Mouse (Mus musculus) erythroblast, embryonic 14.5 days (primary cell): ENCODE data around the gene Bmt2. TPM values are rescaled to one million over a fixed set of nuclear protein-coding genes. Genes with fewer than 3 reads are reported as not detected.
A peak's percentile ranks its signal among the peaks of the same experiment; 100 is the strongest.

Experiments
- H3K27me3 ChIP-seq: 2 replicates; pipeline ENCODE4 v1.6.1; 2012; ENCODE audit warnings: inconsistent platforms; ENCODE audit not compliant: control insufficient read depth
- H3K36me3 ChIP-seq: 2 replicates; pipeline ENCODE4 v1.6.1; 2012; ENCODE audit warnings: mild to moderate bottlenecking, inconsistent platforms; ENCODE audit not compliant: control insufficient read depth
- H3K4me1 ChIP-seq: 2 replicates; pipeline ENCODE4 v1.6.1; 2012; ENCODE audit warnings: inconsistent platforms; ENCODE audit not compliant: control insufficient read depth
- H3K4me3 ChIP-seq: replicated peaks from 2 replicates; pipeline ENCODE3; 2012; ENCODE audit warnings: moderate library complexity, mild to moderate bottlenecking, inconsistent platforms
- H3K9me3 ChIP-seq: 2 replicates; pipeline ENCODE4 v1.6.1; 2012; ENCODE audit warnings: low read length, inconsistent platforms, mixed read lengths; ENCODE audit not compliant: control insufficient read depth
- GATA1 ChIP-seq: IDR thresholded peaks from 2 replicates; pipeline ENCODE4 v1.6.1; 2012; ENCODE audit warnings: low read length, inconsistent platforms, mixed read lengths
- TAL1 ChIP-seq: IDR thresholded peaks from 3 replicates; pipeline ENCODE4 v1.6.1; 2012; ENCODE audit warnings: low read length, inconsistent platforms, mixed read lengths
- polyA plus RNA-seq: library from polyadenylated mRNA; stranded (reverse); fragments of >175 nt; gene quantifications from 2 replicates; pipeline ENCODE4 v1.2.3, GENCODE M21; 2012

The Bmt2 gene
- polyA plus RNA-seq, 1 experiment: 0.01 TPM

DNA sequence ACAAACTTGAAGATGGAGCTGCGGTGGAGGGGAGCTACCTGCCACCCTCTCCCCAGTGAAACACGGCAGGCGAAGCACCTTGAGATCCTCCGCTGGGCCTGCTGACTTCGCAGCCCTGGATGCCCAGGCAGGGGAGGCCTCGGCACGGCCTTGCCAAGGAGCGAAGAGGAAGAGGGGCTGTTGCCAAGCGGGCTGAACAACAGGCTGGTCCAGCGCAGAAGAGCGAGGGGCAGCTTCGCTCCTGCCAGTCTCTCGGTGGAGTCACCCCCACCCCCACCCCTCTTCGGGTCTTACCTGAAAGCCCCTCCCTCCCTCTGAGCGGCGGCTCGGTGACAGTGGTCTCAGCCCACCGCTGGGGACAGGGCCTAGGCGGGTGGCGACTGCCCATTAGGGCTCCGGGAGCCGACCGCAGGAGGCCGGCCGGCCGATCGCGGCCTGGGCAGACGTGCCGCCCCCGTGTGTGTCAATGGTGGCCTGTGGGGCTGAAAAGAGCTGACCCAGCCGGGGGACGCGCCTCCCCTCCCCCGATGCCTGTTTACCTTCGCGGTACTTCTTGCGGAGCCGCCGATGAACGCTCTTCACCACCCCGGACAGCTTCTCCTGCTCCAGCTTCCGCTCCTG, 515 bp downstream of the Bmt2 start:
- H3K27me3 ChIP-seq: no peaks in the 10 kb centered on the region
- peak overlapping the region; percentile 88 for H3K4me3 ChIP-seq
- peaks cover 20% of the 10 kb centered on the region for H3K4me1 ChIP-seq
- TF ChIP-seq TAL1 (no peak), GATA1 (no peak)
- H3K9me3 ChIP-seq: no peaks in the 10 kb centered on the region
- H3K36me3 ChIP-seq: peaks cover 2% of the 10 kb centered on the region; the same call in 1 of the 2 replicates

DNA sequence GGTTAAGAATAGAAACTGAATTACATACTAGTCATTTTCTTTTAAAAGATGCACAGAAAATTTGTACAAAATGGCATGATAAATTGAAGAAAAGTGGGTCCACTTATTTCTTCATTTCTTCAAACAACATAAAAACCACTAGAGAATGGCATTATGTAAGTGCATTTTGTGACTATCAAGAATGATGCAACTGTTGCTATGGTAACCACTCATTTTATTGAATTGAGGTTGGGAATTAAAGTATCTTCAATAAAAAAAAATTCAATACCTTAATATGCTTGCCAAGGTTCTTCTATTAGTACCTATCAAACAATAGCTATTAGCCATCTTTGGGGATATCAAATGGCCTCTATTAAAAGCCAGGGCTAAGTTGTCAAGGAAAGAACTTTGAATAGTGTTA, 1.6 kb downstream of the Bmt2 start:
- no peaks in the 10 kb centered on the region for H3K9me3 ChIP-seq
- H3K4me1 ChIP-seq: peaks cover 20% of the 10 kb centered on the region
- H3K36me3 ChIP-seq: peaks cover 2% of the 10 kb centered on the region; the same call in 1 of the 2 replicates
- H3K27me3 ChIP-seq: no peaks in the 10 kb centered on the region
- H3K4me3 ChIP-seq: no peak overlapping the region
- TF ChIP-seq TAL1 (no peak), GATA1 (no peak)

DNA sequence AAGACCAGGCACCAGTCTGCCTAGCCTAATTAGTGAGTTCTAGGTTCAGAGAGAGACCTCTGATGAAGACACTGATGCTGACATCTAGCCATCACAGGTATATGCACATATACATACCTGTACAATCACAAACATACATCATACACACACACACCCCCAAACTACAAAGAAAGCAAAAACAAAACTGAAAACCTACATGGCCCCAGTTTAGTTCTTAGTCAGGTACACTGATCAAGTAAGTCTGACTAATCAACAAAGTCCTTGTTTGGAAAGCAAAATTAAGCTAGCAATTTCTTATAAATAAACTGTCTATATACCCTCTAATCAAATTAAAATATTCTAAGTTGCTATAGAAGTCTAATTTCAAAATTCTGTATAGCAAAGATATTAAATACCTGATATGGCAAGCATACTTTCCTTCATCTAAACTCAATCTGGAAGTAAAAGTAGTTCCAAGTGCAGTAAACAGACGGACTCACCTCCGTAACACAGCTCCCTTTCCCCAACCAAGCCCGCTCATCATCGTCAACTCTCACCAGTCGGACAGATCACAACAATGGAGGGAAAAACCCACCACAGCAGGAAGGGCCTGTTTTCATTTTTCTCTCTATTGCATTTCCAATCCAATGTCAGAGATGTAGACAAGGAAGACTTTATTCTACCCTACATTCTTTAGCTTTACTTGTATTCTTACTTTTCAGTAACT, 3.0 kb downstream of the Bmt2 start:
- H3K9me3 ChIP-seq: no peaks in the 10 kb centered on the region
- no peaks in the 10 kb centered on the region for H3K27me3 ChIP-seq
- peaks cover 20% of the 10 kb centered on the region for H3K4me1 ChIP-seq
- no peak overlapping the region for H3K4me3 ChIP-seq
- TF ChIP-seq GATA1: no peak
- no peak for TF ChIP-seq TAL1
- peaks cover 2% of the 10 kb centered on the region; the same call in 1 of the 2 replicates for H3K36me3 ChIP-seq

DNA sequence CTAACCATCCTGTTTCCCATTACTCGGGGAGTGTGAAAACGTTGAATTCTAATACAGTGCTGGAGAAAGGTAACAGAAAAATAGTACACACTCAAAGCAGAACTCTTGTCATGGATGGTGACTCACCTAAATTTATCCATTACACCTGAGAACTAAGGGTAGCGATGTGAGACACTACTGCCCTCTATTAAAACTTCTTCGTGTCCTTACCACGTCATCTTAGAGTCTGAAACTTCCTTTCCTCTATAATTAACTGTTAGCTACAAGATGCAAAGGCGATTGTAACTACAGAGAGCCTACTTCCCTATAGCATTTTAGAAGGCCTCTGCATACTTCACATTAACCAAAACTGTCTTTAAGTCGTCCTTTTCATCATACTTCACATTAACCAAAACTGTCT, 12.1 kb downstream of the Bmt2 start:
- H3K27me3 ChIP-seq: no peaks in the 10 kb centered on the region
- no peaks in the 10 kb centered on the region for H3K9me3 ChIP-seq
- no peaks in the 10 kb centered on the region; the same call in 1 of the 2 replicates for H3K36me3 ChIP-seq
- TF ChIP-seq TAL1 (no peak), GATA1 (no peak)
- H3K4me3 ChIP-seq: no peak overlapping the region
- H3K4me1 ChIP-seq: no peaks in the 10 kb centered on the region

DNA sequence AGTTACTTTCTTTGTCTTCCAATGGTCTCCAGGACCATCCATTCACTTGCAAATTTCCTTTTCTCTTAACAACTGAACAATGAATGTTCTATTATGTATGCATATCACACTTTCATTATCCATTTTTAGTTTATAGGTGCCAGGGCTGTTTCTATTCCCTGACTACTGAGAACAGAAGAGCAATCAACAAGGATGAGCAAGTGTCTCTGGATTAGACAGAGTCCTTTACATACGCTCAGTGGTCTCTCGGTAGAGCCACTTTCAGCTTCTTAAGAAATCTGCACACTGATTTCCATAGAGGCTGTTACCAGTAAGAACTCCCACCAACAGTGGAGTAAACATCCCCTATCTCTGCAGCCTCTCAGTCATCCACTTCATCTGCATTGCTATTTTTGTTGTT, 19.8 kb downstream of the Bmt2 start:
- TF ChIP-seq GATA1: no peak
- no peak for TF ChIP-seq TAL1
- no peak overlapping the region for H3K4me3 ChIP-seq
- H3K4me1 ChIP-seq: no peaks in the 10 kb centered on the region
- H3K27me3 ChIP-seq: no peaks in the 10 kb centered on the region
- H3K36me3 ChIP-seq: peaks cover 3% of the 10 kb centered on the region; the same call in 1 of the 2 replicates
- H3K9me3 ChIP-seq: no peaks in the 10 kb centered on the region

DNA sequence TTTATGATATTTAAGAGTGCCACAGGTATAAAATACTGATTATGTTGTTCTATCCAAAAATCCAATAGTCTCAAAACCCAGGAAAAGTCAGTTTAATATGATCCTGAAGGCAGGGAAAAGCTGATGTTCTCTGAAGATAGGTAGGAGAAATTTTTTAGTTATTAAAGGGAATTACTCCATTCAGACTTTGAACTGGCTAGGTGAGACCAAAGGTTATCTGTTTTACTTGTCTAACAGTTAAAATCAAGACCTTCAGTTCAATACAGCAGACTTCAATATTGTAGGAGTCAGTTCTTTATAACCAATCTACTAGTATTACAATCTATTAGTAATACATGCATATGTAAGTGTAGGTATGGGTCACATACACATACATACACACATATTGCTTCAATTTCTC, 23.7 kb downstream of the Bmt2 start:
- no peaks in the 10 kb centered on the region for H3K9me3 ChIP-seq
- H3K4me1 ChIP-seq: peaks cover 1% of the 10 kb centered on the region; the same call in 1 of the 2 replicates
- H3K36me3 ChIP-seq: peaks cover 6% of the 10 kb centered on the region; the same call in 1 of the 2 replicates
- H3K27me3 ChIP-seq: no peaks in the 10 kb centered on the region
- TF ChIP-seq GATA1: no peak
- TF ChIP-seq TAL1: no peak
- H3K4me3 ChIP-seq: no peak overlapping the region

DNA sequence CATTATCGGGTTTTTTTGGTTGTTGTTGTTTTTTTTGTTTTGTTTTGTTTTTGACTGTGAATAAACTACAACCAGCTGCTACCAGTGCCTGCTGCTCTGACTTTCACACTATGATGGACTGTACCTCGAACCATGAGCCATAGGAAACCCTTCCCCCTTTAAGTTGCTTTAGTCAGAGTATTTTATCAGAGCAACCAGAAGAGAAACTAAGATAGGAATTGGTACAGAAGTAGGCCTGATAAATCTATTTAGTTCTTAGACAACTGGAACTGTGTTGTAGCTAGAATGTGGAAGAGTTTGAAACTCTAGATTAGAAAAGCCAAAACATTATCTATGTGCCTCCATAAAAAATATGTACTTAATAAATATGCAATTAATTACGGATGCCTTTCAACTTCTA, 25.5 kb downstream of the Bmt2 start:
- no peak for TF ChIP-seq GATA1
- no peak for TF ChIP-seq TAL1
- no peaks in the 10 kb centered on the region for H3K27me3 ChIP-seq
- H3K9me3 ChIP-seq: no peaks in the 10 kb centered on the region
- no peak overlapping the region for H3K4me3 ChIP-seq
- H3K4me1 ChIP-seq: peaks cover 1% of the 10 kb centered on the region; the same call in 1 of the 2 replicates
- H3K36me3 ChIP-seq: peaks cover 6% of the 10 kb centered on the region; the same call in 1 of the 2 replicates

DNA sequence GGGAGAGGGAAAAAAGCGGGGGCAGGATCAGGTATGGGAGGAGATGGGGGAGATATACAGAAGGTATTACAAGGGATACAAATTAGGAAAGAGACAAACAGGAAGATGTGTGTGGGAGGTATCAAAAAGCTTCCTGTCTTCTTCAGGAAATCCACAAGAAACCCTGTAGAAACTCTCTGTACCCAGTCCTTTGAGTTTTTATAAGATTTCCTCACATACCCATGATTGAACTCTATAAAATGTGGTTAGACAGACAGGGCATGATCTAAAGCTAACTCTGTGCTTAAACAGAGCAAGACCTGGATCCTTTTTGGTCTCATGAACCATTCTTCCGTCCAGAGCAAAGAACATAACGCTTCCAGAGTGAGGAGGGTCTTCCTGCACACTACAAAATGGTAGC, 26.9 kb downstream of the Bmt2 start:
- TF ChIP-seq GATA1 (no peak), TAL1 (no peak)
- Histone ChIP-seq H3K36me3 (peaks cover 6% of the 10 kb centered on the region; the same call in 1 of the 2 replicates), H3K4me3 (no peak overlapping the region), H3K27me3 (no peaks in the 10 kb centered on the region), H3K4me1 (peaks cover 1% of the 10 kb centered on the region; the same call in 1 of the 2 replicates), H3K9me3 (no peaks in the 10 kb centered on the region)

DNA sequence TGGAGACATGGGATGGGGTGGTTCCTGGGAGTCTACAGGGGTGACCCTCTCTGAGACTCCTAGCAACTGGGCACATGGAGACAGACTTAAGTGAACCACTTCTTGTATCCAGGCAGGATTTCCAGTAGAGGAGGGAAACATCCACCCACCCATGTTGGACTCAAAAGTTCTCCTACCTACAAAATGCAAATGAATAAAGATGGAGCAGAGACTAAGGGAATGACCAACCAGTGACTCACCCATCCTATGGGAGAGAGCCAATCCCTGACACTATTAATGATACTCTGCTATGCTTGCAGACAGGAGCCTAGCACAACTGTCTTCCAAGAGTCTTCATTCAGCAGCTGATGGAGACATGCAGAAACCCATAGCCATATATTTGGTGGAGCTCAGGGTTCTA, 29.5 kb downstream of the Bmt2 start:
- Histone ChIP-seq H3K36me3 (peaks cover 4% of the 10 kb centered on the region; the same call in 1 of the 2 replicates), H3K9me3 (no peaks in the 10 kb centered on the region)
- no peak for TF ChIP-seq TAL1
- TF ChIP-seq GATA1: no peak

More for the DNA sequence above, 29.5 kb downstream of the Bmt2 start:
- no peak overlapping the region for H3K4me3 ChIP-seq
- H3K4me1 ChIP-seq: peaks cover 1% of the 10 kb centered on the region; the same call in 1 of the 2 replicates
- H3K27me3 ChIP-seq: no peaks in the 10 kb centered on the region
